Mouse (Mus musculus) testis, adult 2 months (tissue): ENCODE results near the gene Neurog3. TPM values are rescaled to one million over a fixed set of nuclear protein-coding genes. Genes with fewer than 3 reads are reported as not detected.

Experiments used
- H3K27ac ChIP-seq: fragments of 200-500 bp; 2 replicates; pipeline ENCODE4 v1.5.1; 2012; ENCODE audit warnings: low read depth, low read length; ENCODE audit not compliant: control insufficient read depth, insufficient read depth
- H3K27me3 ChIP-seq: fragments of 200-500 bp; 2 replicates; pipeline ENCODE4 v1.6.1; 2012; ENCODE audit warnings: mild to moderate bottlenecking, low read length, moderate library complexity; ENCODE audit not compliant: control insufficient read depth, insufficient read depth
- H3K36me3 ChIP-seq: fragments of 200-500 bp; 2 replicates; pipeline ENCODE4 v1.6.1; 2012; ENCODE audit warnings: mild to moderate bottlenecking, low read length; ENCODE audit not compliant: control insufficient read depth, insufficient read depth
- H3K4me1 ChIP-seq: fragments of 200-500 bp; 2 replicates; pipeline ENCODE4 v1.6.1; 2012; ENCODE audit warnings: low read length; ENCODE audit not compliant: control insufficient read depth, insufficient read depth
- H3K4me3 ChIP-seq: fragments of 200-500 bp; 2 replicates; pipeline ENCODE4 v1.5.1; 2012; ENCODE audit warnings: low read depth, mild to moderate bottlenecking, low read length, moderate library complexity, mixed read lengths; ENCODE audit not compliant: control insufficient read depth
- CTCF ChIP-seq: fragments of 200-500 bp; IDR thresholded peaks from 2 replicates; pipeline ENCODE4 v1.5.1; 2012; ENCODE audit warnings: low read depth, mild to moderate bottlenecking, inconsistent platforms, low read length, moderate library complexity; ENCODE audit not compliant: control insufficient read depth, insufficient read depth, insufficient replicate concordance
- POLR2A ChIP-seq: fragments of 200-500 bp; IDR thresholded peaks from 2 replicates; pipeline ENCODE4 v1.6.1; 2012; ENCODE audit warnings: low read depth, mild to moderate bottlenecking, inconsistent platforms, low read length, moderate library complexity; ENCODE audit not compliant: control insufficient read depth
- polyA plus RNA-seq: library from polyadenylated mRNA; depleted of rRNA; stranded (reverse); fragments of >200 nt; gene quantifications from 2 replicates; pipeline ENCODE4 v1.2.3, GENCODE M21; 2012; rRNA removed

Gene Neurog3
- 0.79 and 0.87 TPM in 2 replicates for polyA plus RNA-seq

GRCm38 (mm10) chr10:62132691-62133281, at the start of gene Neurog3:
Neurog3 (plus strand) TSS chr10:62133090.
- Histone ChIP-seq H3K4me1 (peaks cover 6% of the 10 kb centered on the region), H3K4me3 (no peak within 1 kb of the TSS), H3K27ac (no peak within 1 kb of the TSS), H3K36me3 (no peaks in the 10 kb centered on the region), H3K27me3 (no peaks in the 10 kb centered on the region)
- TF ChIP-seq CTCF (no peak), POLR2A (no peak)

- H3K36me3 ChIP-seq = no peaks in the 10 kb centered on the region
- no peak overlapping the region for H3K27ac ChIP-seq
- no peak overlapping the region for H3K4me3 ChIP-seq
- H3K4me1 ChIP-seq = no peaks in the 10 kb centered on the region
- no peaks in the 10 kb centered on the region for H3K27me3 ChIP-seq
- TF ChIP-seq POLR2A (no peak), CTCF (no peak)
Measured at GRCm38 (mm10) chr10:62086044-62086443, 46.8 kb upstream of the Neurog3 start.

GRCm38 (mm10) chr10:62086826-62087225, 46.1 kb upstream of the Neurog3 start:
- no peak for TF ChIP-seq POLR2A
- no peak for TF ChIP-seq CTCF
- H3K36me3 ChIP-seq = no peaks in the 10 kb centered on the region
- H3K27me3 ChIP-seq = no peaks in the 10 kb centered on the region
- H3K27ac ChIP-seq = no peak overlapping the region
- no peak overlapping the region for H3K4me3 ChIP-seq
- H3K4me1 ChIP-seq = no peaks in the 10 kb centered on the region

GRCm38 (mm10) chr10:62088411-62088810, 44.5 kb upstream of the Neurog3 start:
- TF ChIP-seq POLR2A (no peak), CTCF (no peak)
- Histone ChIP-seq H3K4me3 (no peak overlapping the region), H3K4me1 (no peaks in the 10 kb centered on the region), H3K27me3 (no peaks in the 10 kb centered on the region), H3K36me3 (no peaks in the 10 kb centered on the region), H3K27ac (no peak overlapping the region)

- Histone ChIP-seq H3K4me1 (no peaks in the 10 kb centered on the region), H3K27ac (no peak overlapping the region), H3K4me3 (no peak overlapping the region), H3K27me3 (no peaks in the 10 kb centered on the region), H3K36me3 (no peaks in the 10 kb centered on the region)
- TF ChIP-seq POLR2A (no peak), CTCF (no peak)
Measured at GRCm38 (mm10) chr10:62089071-62089470, 43.8 kb upstream of the Neurog3 start.

GRCm38 (mm10) chr10:62089486-62089885, 43.4 kb upstream of the Neurog3 start:
- TF ChIP-seq CTCF (no peak), POLR2A (no peak)
- H3K27ac ChIP-seq = no peak overlapping the region
- H3K4me1 ChIP-seq = no peaks in the 10 kb centered on the region
- H3K36me3 ChIP-seq = no peaks in the 10 kb centered on the region
- no peak overlapping the region for H3K4me3 ChIP-seq
- H3K27me3 ChIP-seq = no peaks in the 10 kb centered on the region

GRCm38 (mm10) chr10:62093903-62094302, 39.0 kb upstream of the Neurog3 start:
- TF ChIP-seq CTCF (no peak), POLR2A (no peak)
- Histone ChIP-seq H3K4me1 (0 out of 2 replicates have a peak, but pooled peaks cover 2% of the 10 kb centered on the region), H3K27me3 (no peaks in the 10 kb centered on the region), H3K4me3 (no peak overlapping the region), H3K27ac (no peak overlapping the region), H3K36me3 (no peaks in the 10 kb centered on the region)
